Mouse (Mus musculus) lung, embryonic 16.5 days (tissue): Measurements from ENCODE around the gene Olfr172. TPM values are rescaled to one million over a fixed set of nuclear protein-coding genes. Genes with fewer than 3 reads are reported as not detected.

Source experiments
- ATAC-seq: fragments of 200-750 bp; cut with Nextera tagmentation; 2 replicates; pipeline ENCODE4 v1.8.0; 2017; ENCODE audit warnings: low read depth, mild to moderate bottlenecking, moderate library complexity
- H3K27ac ChIP-seq: fragments of 300-500 bp; sonication (generic); 2 replicates; pipeline ENCODE4 v1.5.1; 2014; ENCODE audit warnings: mild to moderate bottlenecking, control low read depth, low read length
- H3K27me3 ChIP-seq: fragments of 300-500 bp; sonication (generic); 2 replicates; pipeline ENCODE4 v1.6.1; 2014; ENCODE audit warnings: low read depth, low read length, mixed read lengths; ENCODE audit not compliant: control insufficient read depth, insufficient read depth
- H3K36me3 ChIP-seq: fragments of 300-500 bp; sonication (generic); 2 replicates; pipeline ENCODE4 v1.6.1; 2014; ENCODE audit warnings: low read length; ENCODE audit not compliant: control insufficient read depth, insufficient read depth
- H3K4me1 ChIP-seq: fragments of 300-500 bp; sonication (generic); replicated peaks from 2 replicates; pipeline ENCODE4 v1.6.1; 2014; ENCODE audit warnings: low read length, mixed read lengths; ENCODE audit not compliant: control insufficient read depth, insufficient read depth
- H3K4me2 ChIP-seq: fragments of 300-500 bp; sonication (generic); 2 replicates; pipeline ENCODE4 v1.6.1; 2014; ENCODE audit warnings: low read depth, low read length, control low read depth
- H3K4me3 ChIP-seq: fragments of 300-500 bp; sonication (generic); 2 replicates; pipeline ENCODE4 v1.5.1; 2014; ENCODE audit warnings: mild to moderate bottlenecking, low read length, control low read depth
- H3K9ac ChIP-seq: fragments of 300-500 bp; sonication (generic); 2 replicates; pipeline ENCODE4 v1.6.1; 2014; ENCODE audit warnings: low read length, control low read depth
- H3K9me3 ChIP-seq: fragments of 300-500 bp; sonication (generic); 2 replicates; pipeline ENCODE4 v1.6.1; 2016; ENCODE audit warnings: low read length; ENCODE audit not compliant: control insufficient read depth
- WGBS: fragments of 180-500 bp; shearing (Covaris S2); extraction: QIAGEN DNeasy Blood & Tissue Kit; methylation state at CpG from one replicate; pipeline ENCODE4 v1.1.7; 2014; 5-methylcytosine and 5-hydroxymethylcytosine counted together
- microRNA-seq: library from miRNA; unstranded; fragments of <30 nt; microRNA quantifications from one replicate; pipeline ENCODE4, GENCODE M21; 2016
- polyA plus RNA-seq: library from polyadenylated mRNA; unstranded; fragments of >200 nt; fragmentation: Nextera tagmentation; extraction: Ambion mirVana; gene quantifications from 2 replicates; pipeline ENCODE4 v1.2.1, GENCODE M21; 2015

The Olfr172 gene
- polyA plus RNA-seq, 1 experiment from 2014 or later, result not detected

DNA sequence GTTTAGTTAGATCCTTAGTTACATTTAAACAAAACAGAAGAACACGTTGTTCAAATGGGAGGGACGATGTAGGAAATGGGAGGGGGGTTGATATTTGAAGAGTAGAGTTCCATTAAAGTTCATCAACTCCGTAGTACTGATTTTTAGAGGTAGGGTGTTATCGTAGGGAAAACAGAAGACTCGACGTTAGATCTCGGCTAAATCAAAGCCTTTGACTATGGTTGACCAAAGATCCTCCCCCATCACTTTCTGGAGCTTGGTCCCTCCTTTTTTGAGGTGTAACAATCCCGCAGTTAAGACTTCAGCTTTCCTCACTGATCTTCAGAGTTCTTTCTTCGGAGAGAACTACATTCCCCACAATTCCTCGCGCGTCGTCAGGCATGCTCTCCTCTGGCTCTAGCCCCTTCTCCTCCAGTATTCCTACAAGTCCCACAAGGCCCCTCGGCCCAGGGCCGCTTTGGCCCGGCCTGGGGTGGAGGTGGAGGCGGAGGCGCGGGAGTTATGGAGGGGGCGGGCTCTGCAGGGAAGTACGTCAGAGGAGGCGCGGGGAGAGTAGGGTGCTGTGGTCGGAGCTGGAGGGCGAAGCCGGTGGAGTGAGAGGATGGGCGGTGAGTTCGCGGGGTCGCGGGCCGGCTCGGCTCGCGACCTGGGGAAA lies 35.4 kb downstream of the Olfr172 start, which contains the start of gene Cldnd1:
Gene Cldnd1 (plus strand): TSS at position 434 of the 655 bp plus-strand sequence.
- 2% methylated on average over 24 of the region's 35 CpGs for WGBS
- Histone ChIP-seq H3K36me3 (peaks cover 13% of the 10 kb centered on the region), H3K27ac (peak within 1 kb of the TSS; percentile 87), H3K4me2 (peak within 1 kb of the TSS; percentile 84), H3K27me3 (no peaks in the 10 kb centered on the region; the same call in 1 of the 2 replicates), H3K9me3 (no peaks in the 10 kb centered on the region), H3K4me3 (peak within 1 kb of the TSS; percentile 83), H3K9ac (peak within 1 kb of the TSS; percentile 74), H3K4me1 (peaks cover 6% of the 10 kb centered on the region)
- peak; percentile 100 for ATAC-seq

DNA sequence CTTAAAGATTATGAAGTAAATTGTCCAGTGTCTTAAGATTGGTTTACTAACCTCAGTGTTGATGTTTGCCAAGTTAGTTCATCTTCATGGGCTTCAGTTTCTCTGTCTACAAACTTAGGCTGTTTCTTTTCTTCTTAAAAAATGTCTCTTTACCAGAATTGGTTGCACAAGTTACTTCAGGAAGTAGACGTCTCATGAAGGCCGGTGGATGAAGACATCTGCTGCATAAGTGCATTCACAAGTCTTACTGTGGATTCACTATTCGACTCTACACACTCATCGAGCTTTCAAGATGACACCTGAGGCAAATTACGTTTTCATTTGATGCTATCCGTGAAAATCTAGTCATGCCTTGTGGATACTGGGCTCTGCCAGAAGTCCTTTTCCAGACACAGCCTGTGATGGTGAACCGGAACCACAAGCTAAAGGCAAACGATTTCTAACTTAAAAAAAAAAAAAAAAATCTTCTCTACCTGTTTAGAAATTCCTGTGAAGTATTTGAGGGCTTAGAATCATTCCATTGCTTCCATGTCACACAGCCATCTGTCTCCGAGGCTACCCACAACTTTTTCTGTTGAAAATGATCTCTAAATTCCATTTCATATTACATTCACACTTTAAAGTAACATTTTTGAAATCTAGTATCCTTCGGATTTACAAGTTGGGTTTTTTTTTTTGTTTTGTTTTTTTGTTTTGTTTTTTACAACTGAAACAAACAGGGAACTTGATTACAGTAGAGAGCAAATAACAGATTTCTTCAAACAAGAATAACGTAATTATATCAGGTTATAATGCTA lies 36.1 kb downstream of the Olfr172 start:
- Histone ChIP-seq H3K9ac (no peak overlapping the region), H3K4me3 (no peak overlapping the region; the same call in 1 of the 2 replicates), H3K36me3 (peaks cover 7% of the 10 kb centered on the region), H3K9me3 (no peaks in the 10 kb centered on the region), H3K27ac (no peak overlapping the region), H3K27me3 (no peaks in the 10 kb centered on the region; the same call in 1 of the 2 replicates), H3K4me1 (peaks cover 6% of the 10 kb centered on the region), H3K4me2 (peak overlapping the region; percentile 63; the same call in 1 of the 2 replicates)
- 73% methylated on average over 11 of the region's 11 CpGs for WGBS
- ATAC-seq, result no peak

DNA sequence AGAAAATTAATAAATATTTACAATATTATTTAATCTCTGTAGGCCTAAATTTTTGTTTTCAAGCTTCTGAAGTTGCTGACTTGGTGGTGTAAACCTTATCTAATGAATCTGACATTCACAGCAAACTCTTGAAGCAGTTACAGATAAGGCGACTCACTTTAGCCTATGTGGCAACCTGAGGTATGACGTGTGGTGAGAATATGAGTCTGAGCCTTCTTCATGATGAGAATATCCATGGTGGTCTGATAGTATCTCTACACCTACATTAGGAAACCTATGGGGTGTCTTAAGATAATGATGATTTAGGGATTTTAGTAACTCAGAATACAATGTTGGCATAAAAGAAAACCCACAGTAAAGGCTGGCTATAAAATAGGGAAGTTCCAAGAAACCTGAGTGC lies 40.7 kb downstream of the Olfr172 start:
- Histone ChIP-seq H3K4me3 (no peak overlapping the region), H3K9me3 (no peaks in the 10 kb centered on the region), H3K9ac (no peak overlapping the region), H3K4me2 (no peak overlapping the region), H3K27me3 (no peaks in the 10 kb centered on the region; the same call in 1 of the 2 replicates), H3K27ac (no peak overlapping the region), H3K36me3 (no peaks in the 10 kb centered on the region), H3K4me1 (no peaks in the 10 kb centered on the region)
- no peak for ATAC-seq
- 64% methylated on average over 2 of the region's 2 CpGs for WGBS

DNA sequence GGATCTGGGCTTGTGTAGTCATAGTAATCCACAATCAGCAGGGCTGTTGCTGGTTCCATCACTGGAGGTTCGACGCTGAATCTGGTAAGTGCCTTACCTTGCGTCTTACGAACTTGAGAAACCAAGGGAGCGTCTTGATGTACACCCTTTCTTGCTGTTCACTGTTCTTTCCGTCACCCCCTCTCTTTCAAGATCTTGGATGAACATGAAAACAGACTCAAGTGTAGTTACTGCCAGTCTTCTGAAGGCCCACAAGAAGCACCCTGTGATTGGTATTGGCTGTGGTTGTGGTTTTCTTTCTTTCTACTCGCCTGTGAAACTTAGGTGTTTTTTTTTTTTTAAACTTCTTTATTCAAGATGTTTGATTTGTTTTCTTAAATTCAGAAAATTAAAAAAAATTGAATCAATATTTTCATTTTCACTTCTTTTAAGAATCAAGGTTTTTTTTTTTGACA lies 44.3 kb downstream of the Olfr172 start, which contains the start of gene Gpr15:
Gene Gpr15 (minus strand): TSS at position 405 of the 455 bp plus-strand sequence.
- Histone ChIP-seq H3K27me3 (no peaks in the 10 kb centered on the region), H3K36me3 (no peaks in the 10 kb centered on the region), H3K4me1 (no peaks in the 10 kb centered on the region), H3K9ac (no peak within 1 kb of the TSS), H3K9me3 (no peaks in the 10 kb centered on the region), H3K4me2 (no peak within 1 kb of the TSS), H3K27ac (no peak within 1 kb of the TSS), H3K4me3 (no peak within 1 kb of the TSS)
- ATAC-seq, result no peak
- 87% methylated on average over 7 of the region's 7 CpGs for WGBS

DNA sequence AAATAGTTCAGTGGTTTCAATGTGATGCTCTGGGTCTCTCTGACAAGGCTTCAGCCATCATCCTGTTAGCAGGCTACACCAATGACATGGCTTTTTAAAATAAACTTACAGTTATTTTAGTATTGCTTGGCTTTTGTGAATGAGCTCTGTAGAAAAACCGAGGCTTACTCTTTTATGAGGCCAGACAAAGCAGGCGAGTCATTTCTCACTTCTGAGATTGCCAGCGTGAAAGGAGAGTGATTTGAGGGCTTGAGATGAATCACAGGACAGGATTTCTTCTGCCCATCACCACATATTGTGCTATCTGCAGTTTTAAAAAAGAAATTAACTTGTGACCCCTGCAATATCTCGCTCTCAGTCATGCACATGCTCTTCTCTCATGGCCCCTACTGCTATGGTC lies 48.0 kb downstream of the Olfr172 start:
- Histone ChIP-seq H3K4me2 (no peak overlapping the region), H3K36me3 (no peaks in the 10 kb centered on the region), H3K9ac (no peak overlapping the region), H3K4me3 (no peak overlapping the region), H3K27ac (no peak overlapping the region), H3K27me3 (no peaks in the 10 kb centered on the region), H3K4me1 (no peaks in the 10 kb centered on the region), H3K9me3 (no peaks in the 10 kb centered on the region)
- no peak for ATAC-seq
- 59% methylated on average over 4 of the region's 4 CpGs for WGBS

DNA sequence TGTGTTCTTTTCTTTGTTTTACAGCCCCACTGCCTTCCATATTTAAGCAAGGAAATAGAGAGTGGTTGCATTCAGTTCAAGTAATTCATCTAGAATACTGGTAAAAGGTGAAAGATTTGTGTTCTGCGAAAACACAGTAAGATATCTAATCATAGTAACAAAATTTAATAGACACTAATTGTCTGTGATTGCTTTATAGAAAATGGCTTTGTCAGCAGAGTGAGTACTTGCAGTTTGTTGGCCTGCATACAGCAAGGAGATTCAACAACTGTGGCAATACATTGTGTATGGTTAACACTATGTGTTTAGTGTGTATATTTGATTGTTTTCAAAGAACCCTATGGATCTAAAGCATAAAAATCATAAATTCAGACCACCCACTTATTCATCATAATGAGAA lies 49.8 kb downstream of the Olfr172 start:
- H3K36me3 ChIP-seq, result no peaks in the 10 kb centered on the region
- H3K9ac ChIP-seq, result no peak overlapping the region
- H3K27me3 ChIP-seq, result no peaks in the 10 kb centered on the region
- WGBS, result 75% methylated on average over 1 of the region's 1 CpGs
- no peak overlapping the region for H3K27ac ChIP-seq
- no peaks in the 10 kb centered on the region for H3K9me3 ChIP-seq
- no peaks in the 10 kb centered on the region for H3K4me1 ChIP-seq
- H3K4me3 ChIP-seq, result no peak overlapping the region
- ATAC-seq, result no peak
- H3K4me2 ChIP-seq, result no peak overlapping the region

DNA sequence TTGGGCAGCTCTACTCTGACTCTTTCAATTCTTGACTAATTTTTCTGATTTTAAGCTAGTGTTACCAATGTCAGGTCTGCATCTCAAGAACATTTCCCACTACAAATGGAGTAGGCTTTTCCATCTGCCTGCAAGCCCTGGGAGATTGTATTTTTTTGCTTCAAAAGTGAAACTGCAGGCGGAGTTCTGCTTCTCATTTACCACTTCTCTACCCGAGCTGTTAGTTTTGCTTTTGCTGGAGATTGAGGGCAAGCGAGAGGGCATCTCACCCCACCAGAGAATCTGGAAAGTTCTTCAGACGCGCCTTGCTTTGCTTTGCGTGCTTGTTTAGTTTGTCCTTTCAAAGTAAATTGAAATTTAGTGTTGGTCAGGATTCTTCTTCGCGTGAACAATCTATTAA lies 50.8 kb downstream of the Olfr172 start:
- no peak for ATAC-seq
- H3K4me2 ChIP-seq, result no peak overlapping the region
- H3K36me3 ChIP-seq, result no peaks in the 10 kb centered on the region
- no peak overlapping the region for H3K27ac ChIP-seq
- H3K4me1 ChIP-seq, result no peaks in the 10 kb centered on the region
- 65% methylated on average over 8 of the region's 8 CpGs for WGBS
- no peaks in the 10 kb centered on the region for H3K27me3 ChIP-seq
- no peak overlapping the region for H3K9ac ChIP-seq
- no peaks in the 10 kb centered on the region for H3K9me3 ChIP-seq
- H3K4me3 ChIP-seq, result no peak overlapping the region

Small RNA genes lying within 50 kb of the gene (microRNA-seq; reads per million reads assigned to microRNA genes)
- gene Gm27564, result not detected

Other genes with a start within 250 kb of the Olfr172 start
- 33.7 and 34.7 TPM in 2 replicates for gene St3gal6, start 238.9 kb downstream of the Olfr172 start, polyA plus RNA-seq
- gene Gm813, start 146.2 kb downstream of the Olfr172 start, polyA plus RNA-seq, result not detected in 2 replicates
- gene E330017A01Rik, start 124.4 kb downstream of the Olfr172 start, polyA plus RNA-seq, result not detected in 2 replicates
- gene Cpox, start 92.9 kb downstream of the Olfr172 start, polyA plus RNA-seq, result 19.7 and 25.3 TPM in 2 replicates
- 0.11 and 0.13 TPM in 2 replicates for gene Gpr15, start 44.1 kb downstream of the Olfr172 start, polyA plus RNA-seq
- gene Cldnd1, start 35.3 kb downstream of the Olfr172 start, polyA plus RNA-seq, result 113 and 114 TPM in 2 replicates
- gene Olfr173, start 37.1 kb upstream of the Olfr172 start, polyA plus RNA-seq, result not detected in 2 replicates
- gene Olfr175-ps1, start 63.6 kb upstream of the Olfr172 start, polyA plus RNA-seq, result not detected in 2 replicates
- gene Olfr177, start 111.6 kb upstream of the Olfr172 start, polyA plus RNA-seq, result not detected in 2 replicates
- gene Olfr178, start 128.9 kb upstream of the Olfr172 start, polyA plus RNA-seq, result not detected in 2 replicates
- not detected in 2 replicates for gene Olfr181, start 165.6 kb upstream of the Olfr172 start, polyA plus RNA-seq
- gene Olfr180, start 166.2 kb upstream of the Olfr172 start, polyA plus RNA-seq, result not detected in 2 replicates
- gene Olfr183, start 232.2 kb upstream of the Olfr172 start, polyA plus RNA-seq, result not detected in 2 replicates